8 mouse cellular contexts compared by ENCODE assay signal in the genomic region with DNA sequence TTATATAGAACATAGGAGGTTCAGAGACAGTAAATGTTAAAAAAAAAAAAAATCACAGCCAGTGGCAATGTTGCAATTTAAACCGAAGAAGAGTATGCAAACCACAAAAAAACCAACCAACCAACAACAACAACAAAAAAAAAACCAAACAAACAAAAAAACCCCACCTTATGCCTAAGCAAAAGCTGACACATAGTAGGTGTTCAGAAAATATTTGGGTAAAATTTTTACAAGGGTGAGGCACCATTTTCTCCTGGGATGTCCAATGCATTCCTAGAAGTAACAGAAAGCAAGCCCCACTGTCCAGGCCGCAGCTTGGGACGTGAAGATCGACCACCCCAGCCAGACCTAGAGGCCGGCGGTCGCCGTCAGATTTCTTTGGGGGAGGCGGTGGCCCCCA. TPM values are rescaled to one million over a fixed set of nuclear protein-coding genes. Genes with fewer than 3 reads are reported as not detected.
DNase-seq lines count a peak whose midpoint lies in the region; ATAC-seq and TF ChIP-seq lines count a peak whose summit lies in the region.

A gene (plus strand): TSS at position 147 of the 400 bp plus-strand sequence.

- no peaks in the 10 kb centered on the region for H3K27me3 ChIP-seq in heart, embryonic 14.5 days (ENCODE audit: control insufficient read depth, insufficient read depth, low read length)
- H3K27me3 ChIP-seq in forebrain, embryonic 15.5 days: no peaks in the 10 kb centered on the region
- no peaks in the 10 kb centered on the region for H3K27me3 ChIP-seq in small intestine, adult 2 months (ENCODE audit: control insufficient read depth, insufficient read depth, low read length)

- DNase-seq in heart, adult 18-20 months: no peak
- DNase-seq in ES-E14 (ENCODE audit: low read depth, low spot score) (no peak), MN1 (ENCODE audit: low spot score) (no peak)
- DNase-seq in left cerebral cortex, postnatal 4 days: no peak
- DNase-seq in spleen, postnatal 14 days (ENCODE audit: low spot score in 2 of 2): no peak

- peak within 1 kb of the TSS; percentile 92 to 97 for H3K27ac ChIP-seq in heart, embryonic 14.5 days (replicated peaks in 1 of 2; ENCODE audit: control insufficient read depth in 1 of 2, insufficient read depth in 1 of 2, low read depth in 2 of 2, low read length in 2 of 2)
- no peak within 1 kb of the TSS; the same call in 1 of the 2 replicates for H3K27ac ChIP-seq in ES-E14 (ENCODE audit: insufficient read depth, low read depth, low read length, poor library complexity, severe bottlenecking)
- peak within 1 kb of the TSS; percentile 98 for H3K27ac ChIP-seq in forebrain, embryonic 15.5 days (replicated peaks)
- H3K27ac ChIP-seq in small intestine, adult 2 months (ENCODE audit: insufficient read depth, low read depth, low read length): peak within 1 kb of the TSS; percentile 81

- H3K4me2 ChIP-seq in heart, embryonic 14.5 days (ENCODE audit: low read length): peak within 1 kb of the TSS; percentile 76
- H3K4me2 ChIP-seq in forebrain, embryonic 15.5 days (replicated peaks): peak within 1 kb of the TSS; percentile 78

- no peaks in the 10 kb centered on the region for H3K9me3 ChIP-seq in heart, embryonic 14.5 days (ENCODE audit: control insufficient read depth, low read length)
- H3K9me3 ChIP-seq in ES-E14 (ENCODE audit: control insufficient read depth, insufficient read depth, low read depth, low read length): no peaks in the 10 kb centered on the region
- H3K9me3 ChIP-seq in forebrain, embryonic 15.5 days: no peaks in the 10 kb centered on the region

- H3K36me3 ChIP-seq in heart, embryonic 14.5 days (ENCODE audit: control insufficient read depth, insufficient read depth, low read length): peaks cover 20% of the 10 kb centered on the region
- no peaks in the 10 kb centered on the region; the same call in 1 of the 2 replicates for H3K36me3 ChIP-seq in ES-E14 (ENCODE audit: control insufficient read depth, insufficient read depth, low read length, poor library complexity, severe bottlenecking)
- H3K36me3 ChIP-seq in forebrain, embryonic 15.5 days: peaks cover 18% of the 10 kb centered on the region
- peaks cover 12% of the 10 kb centered on the region for H3K36me3 ChIP-seq in small intestine, adult 2 months (ENCODE audit: control insufficient read depth, insufficient read depth, low read length)

- no peak for TF ChIP-seq POLR2A in small intestine, adult 2 months (IDR thresholded peaks at IDR 0.05; ENCODE audit: low read depth, low read length)

- no peak for ATAC-seq in heart, embryonic 14.5 days (ENCODE audit: insufficient number of reproducible peaks, insufficient read depth, low FRiP score, low read depth)
- no peak for ATAC-seq in forebrain, embryonic 15.5 days (replicated peaks)

- H3K9ac ChIP-seq in heart, embryonic 14.5 days (ENCODE audit: low read length): peak within 1 kb of the TSS; percentile 89
- H3K9ac ChIP-seq in ES-E14 (ENCODE audit: insufficient read depth, low read depth, low read length, poor library complexity, severe bottlenecking): peak within 1 kb of the TSS; percentile 84
- peak within 1 kb of the TSS; percentile 99 for H3K9ac ChIP-seq in forebrain, embryonic 15.5 days (replicated peaks)

- H3K4me3 ChIP-seq in heart, embryonic 14.5 days (ENCODE audit: control insufficient read depth in 1 of 2, insufficient read depth in 1 of 2, low read depth in 1 of 2, low read length in 2 of 2): peak within 1 kb of the TSS; percentile 76 to 97
- H3K4me3 ChIP-seq in ES-E14 (ENCODE audit: insufficient read depth in 1 of 2, low read depth in 1 of 2, low read length in 2 of 2, poor library complexity in 1 of 2, severe bottlenecking in 1 of 2): peak within 1 kb of the TSS; percentile 92 to 97
- peak within 1 kb of the TSS; percentile 100 for H3K4me3 ChIP-seq in forebrain, embryonic 15.5 days
- H3K4me3 ChIP-seq in small intestine, adult 2 months (ENCODE audit: low read depth, low read length): peak within 1 kb of the TSS; percentile 83

- in situ Hi-C loops in ES-E14 (cut with MboI; ENCODE audit: low sequenced_read_pairs in 2 of 2, unreplicated experiment in 2 of 2): no loop called here

- 8% methylated on average over 9 of the region's 9 CpGs for WGBS in heart, embryonic 14.5 days
- 7% methylated on average over 9 of the region's 9 CpGs for WGBS in forebrain, embryonic 15.5 days
- WGBS in small intestine, adult 2 months: 4% methylated on average over 9 of the region's 9 CpGs

- H3K4me1 ChIP-seq in heart, embryonic 14.5 days (ENCODE audit: control insufficient read depth in 2 of 2, insufficient read depth in 2 of 2, low read length in 2 of 2): peaks cover 6 to 15% of the 10 kb centered on the region in 2 experiments
- H3K4me1 ChIP-seq in ES-E14 (ENCODE audit: control insufficient read depth in 2 of 2, insufficient read depth in 2 of 2, low read length in 2 of 2, poor library complexity in 1 of 2): no peaks in the 10 kb centered on the region
- H3K4me1 ChIP-seq in forebrain, embryonic 15.5 days: peaks cover 21% of the 10 kb centered on the region
- H3K4me1 ChIP-seq in small intestine, adult 2 months (ENCODE audit: control insufficient read depth, insufficient read depth, insufficient read length, low read length): peaks cover 5% of the 10 kb centered on the region; the same call in 1 of the 2 replicates

- no peak for TF ChIP-seq CTCF in small intestine, adult 2 months (IDR thresholded peaks at IDR 0.05; ENCODE audit: extremely low read depth, insufficient read length, insufficient replicate concordance, low read depth, low read length)

- intact Hi-C loops in left cerebral cortex, postnatal 4 days (cut with DNase I): no loop called here

TF ChIP-seq in ES-E14, 5 proteins besides CTCF, POLR2A, EP300 and RAD21:
- TF ChIP-seq ZC3H11A (IDR thresholded peaks at IDR 0.05; ENCODE audit: borderline replicate concordance, low read depth, low read length) (no peak), HCFC1 (IDR thresholded peaks at IDR 0.05; ENCODE audit: borderline replicate concordance, insufficient read depth, low read length) (no peak), ZNF384 (IDR thresholded peaks at IDR 0.05; ENCODE audit: low read depth, low read length) (no peak), MAFK (IDR thresholded peaks at IDR 0.05; ENCODE audit: insufficient read depth, low read depth, low read length) (no peak), CHD2 (IDR thresholded peaks at IDR 0.05; ENCODE audit: low read depth, low read length) (no peak)

RNA-seq across cellular contexts. Expression of the gene that starts here (rescaled TPM):
- 6.0 and 6.7 TPM in 2 replicates for polyA plus RNA-seq in heart, embryonic 14.5 days (2014; fragmentation: Nextera tagmentation; extraction: Ambion mirVana)
- total RNA-seq in heart, adult 18-20 months (2021): 1 to 10 TPM; 4.4 to 4.5 TPM
- 4.9 and 6.3 TPM in 2 replicates for total RNA-seq in ES-E14 (2012; rRNA removed)
- 27.7 TPM in 2 replicates for polyA plus RNA-seq in forebrain, embryonic 15.5 days (2015; fragmentation: Nextera tagmentation; extraction: Ambion mirVana)
- 10 to 100 TPM; 32.1 to 32.8 TPM for total RNA-seq in left cerebral cortex, postnatal 4 days (2021)
- 2.8 and 5.9 TPM in 2 replicates for polyA plus RNA-seq in small intestine, adult 2 months (2012; rRNA removed)
